Mouse (Mus musculus) hindbrain, embryonic 14.5 days (tissue): ENCODE data around the gene Il24. TPM values are rescaled to one million over a fixed set of nuclear protein-coding genes. Genes with fewer than 3 reads are reported as not detected.

Experiments
- ATAC-seq: fragments of 200-750 bp; cut with Nextera tagmentation; 2 replicates; pipeline ENCODE4 v1.8.0; 2017; ENCODE audit warnings: moderate number of reproducible peaks, mild to moderate bottlenecking, moderate TSS enrichment, moderate library complexity; ENCODE audit not compliant: low FRiP score
- DNase-seq: peaks from one replicate; pipeline ENCODE4 v3.0.0-alpha.2; 2015; ENCODE audit warnings: low spot score
- H3K27ac ChIP-seq: fragments of 300-500 bp; sonication (generic); 2 replicates; pipeline ENCODE4 v1.5.1; 2014; ENCODE audit warnings: mild to moderate bottlenecking, moderate library complexity
- H3K27me3 ChIP-seq: fragments of 300-500 bp; sonication (generic); 2 replicates; pipeline ENCODE4 v1.6.1; 2014; ENCODE audit warnings: mild to moderate bottlenecking, low read length, mixed read lengths; ENCODE audit not compliant: control insufficient read depth, insufficient read depth
- H3K36me3 ChIP-seq: fragments of 300-500 bp; sonication (generic); replicated peaks from 2 replicates; pipeline ENCODE4 v1.6.1; 2014; ENCODE audit not compliant: control insufficient read depth, insufficient read depth
- H3K4me1 ChIP-seq: fragments of 300-500 bp; sonication (generic); replicated peaks from 2 replicates; pipeline ENCODE4 v1.6.1; 2014; ENCODE audit warnings: antibody characterized with exemption, low read length, mixed read lengths; ENCODE audit not compliant: control insufficient read depth, insufficient read depth
- H3K4me2 ChIP-seq: fragments of 300-500 bp; sonication (generic); replicated peaks from 2 replicates; pipeline ENCODE4 v1.6.1; 2014; ENCODE audit warnings: mild to moderate bottlenecking, moderate library complexity
- H3K4me3 ChIP-seq: fragments of 300-500 bp; sonication (generic); replicated peaks from 2 replicates; pipeline ENCODE4 v1.5.1; 2014; ENCODE audit warnings: mild to moderate bottlenecking, low read length
- H3K9ac ChIP-seq: fragments of 300-500 bp; sonication (generic); 2 replicates; pipeline ENCODE4 v1.6.1; 2014
- H3K9me3 ChIP-seq: fragments of 300-500 bp; sonication (generic); 2 replicates; pipeline ENCODE4 v1.6.1; 2016; ENCODE audit warnings: low read length; ENCODE audit not compliant: control insufficient read depth
- WGBS: fragments of 180-500 bp; shearing (Covaris S2); extraction: QIAGEN DNeasy Blood & Tissue Kit; methylation state at CpG from one replicate; pipeline ENCODE4 v1.1.7; 2014; 5-methylcytosine and 5-hydroxymethylcytosine counted together
- polyA plus RNA-seq: library from polyadenylated mRNA; unstranded; fragments of >200 nt; fragmentation: Nextera tagmentation; extraction: Ambion mirVana; gene quantifications from 2 replicates; pipeline ENCODE4 v1.2.1, GENCODE M21; 2014

The Il24 gene
- not detected in 2 replicates for polyA plus RNA-seq

GRCm38 (mm10) chr1:130887354-130887753, at the start of gene Il24:
TSS of gene Il24 (minus strand) at chr1:130887454.
- Histone ChIP-seq H3K27me3 (no peaks in the 10 kb centered on the region), H3K9me3 (no peaks in the 10 kb centered on the region), H3K27ac (no peak within 1 kb of the TSS), H3K4me1 (no peaks in the 10 kb centered on the region), H3K36me3 (no peaks in the 10 kb centered on the region), H3K9ac (no peak within 1 kb of the TSS), H3K4me2 (no peak within 1 kb of the TSS), H3K4me3 (no peak within 1 kb of the TSS)
- ATAC-seq (no peak), DNase-seq (no peak)

GRCm38 (mm10) chr1:130936351-130936750, 49.1 kb upstream of the Il24 start:
- Histone ChIP-seq H3K27ac (no peak overlapping the region), H3K27me3 (no peaks in the 10 kb centered on the region), H3K4me1 (0 out of 2 replicates have a peak, but pooled peaks cover 5% of the 10 kb centered on the region), H3K9me3 (no peaks in the 10 kb centered on the region), H3K36me3 (no peaks in the 10 kb centered on the region), H3K4me2 (no peak overlapping the region), H3K4me3 (no peak overlapping the region), H3K9ac (no peak overlapping the region)
- WGBS: 63% methylated on average over 6 of the region's 6 CpGs
- DNase-seq: no peak
- ATAC-seq: no peak

- H3K27me3 ChIP-seq: no peaks in the 10 kb centered on the region
- H3K27ac ChIP-seq: no peak overlapping the region
- H3K36me3 ChIP-seq: no peaks in the 10 kb centered on the region
- H3K4me3 ChIP-seq: no peak overlapping the region
- H3K4me2 ChIP-seq: no peak overlapping the region
- no peak overlapping the region for H3K9ac ChIP-seq
- DNase-seq: no peak
- ATAC-seq: no peak
- no peaks in the 10 kb centered on the region for H3K9me3 ChIP-seq
- H3K4me1 ChIP-seq: no peaks in the 10 kb centered on the region
Observed at GRCm38 (mm10) chr1:130926484-130926883, 39.2 kb upstream of the Il24 start.

GRCm38 (mm10) chr1:130918323-130918980, 31.2 kb upstream of the Il24 start:
- Histone ChIP-seq H3K9ac (no peak overlapping the region), H3K4me1 (no peaks in the 10 kb centered on the region), H3K36me3 (no peaks in the 10 kb centered on the region), H3K9me3 (no peaks in the 10 kb centered on the region), H3K27ac (no peak overlapping the region), H3K4me3 (no peak overlapping the region), H3K4me2 (no peak overlapping the region), H3K27me3 (no peaks in the 10 kb centered on the region)
- ATAC-seq (no peak), DNase-seq (no peak)
- 26% methylated on average over 1 of the region's 1 CpGs for WGBS

GRCm38 (mm10) chr1:130911401-130912010, 24.3 kb upstream of the Il24 start, which contains the start of gene Il20:
TSS of gene Il20 (minus strand) at chr1:130911451.
- Histone ChIP-seq H3K27me3 (no peaks in the 10 kb centered on the region), H3K4me2 (no peak within 1 kb of the TSS), H3K27ac (no peak within 1 kb of the TSS), H3K4me1 (no peaks in the 10 kb centered on the region), H3K36me3 (no peaks in the 10 kb centered on the region), H3K9ac (no peak within 1 kb of the TSS), H3K4me3 (no peak within 1 kb of the TSS), H3K9me3 (no peaks in the 10 kb centered on the region)
- no peak for DNase-seq
- ATAC-seq: no peak
- 67% methylated on average over 12 of the region's 12 CpGs for WGBS

- DNase-seq: no peak
- no peak for ATAC-seq
Observed at GRCm38 (mm10) chr1:130902505-130902904, 15.3 kb upstream of the Il24 start.

GRCm38 (mm10) chr1:130894468-130894867, 7.2 kb upstream of the Il24 start:
- no peak overlapping the region for H3K9ac ChIP-seq
- ATAC-seq: no peak
- no peaks in the 10 kb centered on the region for H3K27me3 ChIP-seq
- no peak overlapping the region for H3K4me2 ChIP-seq
- WGBS: 67% methylated on average over 6 of the region's 6 CpGs
- H3K4me1 ChIP-seq: no peaks in the 10 kb centered on the region
- no peak overlapping the region for H3K27ac ChIP-seq
- H3K4me3 ChIP-seq: no peak overlapping the region
- H3K9me3 ChIP-seq: no peaks in the 10 kb centered on the region
- H3K36me3 ChIP-seq: no peaks in the 10 kb centered on the region
- DNase-seq: no peak

More at GRCm38 (mm10) chr1:130902505-130902904, 15.3 kb upstream of the Il24 start:
- Histone ChIP-seq H3K36me3 (no peaks in the 10 kb centered on the region), H3K9ac (no peak overlapping the region), H3K4me2 (no peak overlapping the region), H3K9me3 (no peaks in the 10 kb centered on the region), H3K4me3 (no peak overlapping the region), H3K27me3 (no peaks in the 10 kb centered on the region), H3K27ac (no peak overlapping the region), H3K4me1 (no peaks in the 10 kb centered on the region)
- WGBS: 90% methylated on average over 7 of the region's 7 CpGs

- ATAC-seq: no peak
- Histone ChIP-seq H3K9me3 (no peaks in the 10 kb centered on the region), H3K9ac (no peak overlapping the region), H3K27ac (no peak overlapping the region), H3K4me2 (no peak overlapping the region), H3K27me3 (no peaks in the 10 kb centered on the region), H3K4me3 (no peak overlapping the region), H3K36me3 (no peaks in the 10 kb centered on the region), H3K4me1 (no peaks in the 10 kb centered on the region)
- no peak for DNase-seq
- 77% methylated on average over 9 of the region's 9 CpGs for WGBS
Observed at GRCm38 (mm10) chr1:130893329-130894040, 6.2 kb upstream of the Il24 start.

GRCm38 (mm10) chr1:130892446-130892845, 5.2 kb upstream of the Il24 start:
- 73% methylated on average over 1 of the region's 1 CpGs for WGBS
- ATAC-seq: no peak
- Histone ChIP-seq H3K36me3 (no peaks in the 10 kb centered on the region), H3K4me2 (no peak overlapping the region), H3K4me3 (no peak overlapping the region), H3K27me3 (no peaks in the 10 kb centered on the region), H3K9ac (no peak overlapping the region), H3K27ac (no peak overlapping the region), H3K4me1 (no peaks in the 10 kb centered on the region), H3K9me3 (no peaks in the 10 kb centered on the region)
- DNase-seq: no peak
